Mouse (Mus musculus): Measurements from ENCODE around the gene Xrcc5. TPM values are rescaled to one million over a fixed set of nuclear protein-coding genes. Genes with fewer than 3 reads are reported as not detected.
A peak's percentile ranks its signal among the peaks of the same experiment; 100 is the strongest.

Xrcc5 gene
- total and polyA plus RNA-seq, 3 experiments: 53.4 to 83.5 (median 60.3) TPM

- DNase-seq (ENCODE audit: extremely low read depth): no peak
- H3K79me2 ChIP-seq (replicated peaks; ENCODE audit: control insufficient read depth, extremely low read depth, insufficient read depth, poor library complexity, severe bottlenecking): no peaks in the 10 kb centered on the region
- H3K9ac ChIP-seq (ENCODE audit: insufficient read depth, low read depth): no peak overlapping the region
- no peaks in the 10 kb centered on the region for H3K4me1 ChIP-seq (ENCODE audit: control insufficient read depth in 1 of 2, insufficient read depth in 2 of 2)
- no peak overlapping the region for H3K4me2 ChIP-seq (ENCODE audit: insufficient read depth, low read depth, poor library complexity, severe bottlenecking)
- dilution Hi-C loops (cut with MboI; ENCODE audit: extremely low pct_ligation_motif_present, extremely low pct_unique_long_range_greater_than_20kb, low sequenced_read_pairs) (no loop called here), in situ Hi-C loops (cut with MboI; ENCODE audit: low pct_ligation_motif_present, low pct_unique_long_range_greater_than_20kb, low sequenced_read_pairs) (no loop called here)
- H3K4me3 ChIP-seq (replicated peaks in 1 of 3; ENCODE audit: low read depth in 2 of 3, low read length in 2 of 3, poor library complexity in 1 of 3): no peak overlapping the region
- TF ChIP-seq USF1 (IDR thresholded peaks at IDR 0.05; ENCODE audit: low read depth, low read length): no peak
- TF ChIP-seq CTCF (conservative IDR thresholded peaks at IDR 0.05 in 1 of 2, IDR thresholded peaks at IDR 0.05 in 1 of 2; ENCODE audit: low read depth in 2 of 2, low read length in 2 of 2): peak in 1 of 2 experiments; percentile 25; a peak in 1 of 4 replicates
- no peak for TF ChIP-seq NELFE (IDR thresholded peaks at IDR 0.05; ENCODE audit: low read depth, low read length)
- H3K27ac ChIP-seq (ENCODE audit: insufficient read depth, low read depth): no peak overlapping the region
- no peaks in the 10 kb centered on the region for H3K27me3 ChIP-seq (replicated peaks)
- peaks cover 5% of the 10 kb centered on the region for H3K9me3 ChIP-seq (replicated peaks; ENCODE audit: low read length)
- H3K36me3 ChIP-seq (replicated peaks in 1 of 2; ENCODE audit: control insufficient read depth in 1 of 2, insufficient read depth in 1 of 2, low read length in 1 of 2): peaks cover 22 to 87% of the 10 kb centered on the region in 2 experiments
Observed at GRCm38 (mm10) chr1:72380544-72380943, 73.3 kb downstream of the Xrcc5 start.

DNA sequence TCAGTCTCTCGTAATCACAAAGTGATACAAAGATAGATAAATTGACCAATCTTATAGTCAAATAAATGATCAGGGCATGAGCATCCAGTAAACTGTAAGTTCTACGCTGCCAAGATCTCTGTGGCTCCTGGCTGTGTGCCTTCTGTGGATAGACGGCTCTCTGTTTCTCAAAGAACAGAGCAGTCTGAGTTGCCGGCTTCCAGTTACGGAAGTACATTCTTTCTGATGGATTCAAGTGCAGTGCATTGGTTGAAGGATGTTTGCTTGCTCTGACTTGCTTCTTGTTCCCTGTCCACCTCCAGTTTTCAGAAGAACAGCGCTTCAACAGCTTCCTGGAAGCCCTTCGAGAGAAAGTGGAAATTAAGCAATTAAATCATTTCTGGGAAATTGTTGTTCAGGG lies 75.8 kb downstream of the Xrcc5 start:
- no peak overlapping the region for H3K27ac ChIP-seq (ENCODE audit: insufficient read depth, low read depth)
- no peaks in the 10 kb centered on the region for H3K79me2 ChIP-seq (replicated peaks; ENCODE audit: control insufficient read depth, extremely low read depth, insufficient read depth, poor library complexity, severe bottlenecking)
- peaks cover 30 to 92% of the 10 kb centered on the region in 2 experiments for H3K36me3 ChIP-seq (replicated peaks in 1 of 2; ENCODE audit: control insufficient read depth in 1 of 2, insufficient read depth in 1 of 2, low read length in 1 of 2)
- in situ Hi-C loops (cut with MboI; ENCODE audit: low pct_ligation_motif_present, low pct_unique_long_range_greater_than_20kb, low sequenced_read_pairs): no loop called here
- H3K9ac ChIP-seq (ENCODE audit: insufficient read depth, low read depth): no peak overlapping the region
- no peaks in the 10 kb centered on the region for H3K27me3 ChIP-seq (replicated peaks)
- peaks cover 5% of the 10 kb centered on the region for H3K9me3 ChIP-seq (replicated peaks; ENCODE audit: low read length)
- TF ChIP-seq NELFE (IDR thresholded peaks at IDR 0.05; ENCODE audit: low read depth, low read length) (no peak), ELF1 (IDR thresholded peaks at IDR 0.05; ENCODE audit: low read depth, low read length) (no peak), USF1 (IDR thresholded peaks at IDR 0.05; ENCODE audit: low read depth, low read length) (no peak), BHLHE40 (IDR thresholded peaks at IDR 0.05; ENCODE audit: low read depth, low read length) (no peak), TCF12 (IDR thresholded peaks at IDR 0.05; ENCODE audit: low read depth, low read length) (no peak), JUN (IDR thresholded peaks at IDR 0.05; ENCODE audit: insufficient read depth, low read depth, low read length) (no peak), UBTF (IDR thresholded peaks at IDR 0.05; ENCODE audit: low read depth, low read length) (no peak), MXI1 (IDR thresholded peaks at IDR 0.05; ENCODE audit: low read depth, low read length) (no peak), ZKSCAN1 (IDR thresholded peaks at IDR 0.05; ENCODE audit: borderline replicate concordance, low read depth, low read length) (no peak), RAD21 (IDR thresholded peaks at IDR 0.05; ENCODE audit: low read depth, low read length) (no peak), E2F4 (IDR thresholded peaks at IDR 0.05; ENCODE audit: insufficient replicate concordance, low read depth, low read length) (no peak), MAX (IDR thresholded peaks at IDR 0.05; ENCODE audit: low read length) (no peak), JUND (conservative IDR thresholded peaks at IDR 0.05; ENCODE audit: low read depth, low read length) (no peak), ZC3H11A (IDR thresholded peaks at IDR 0.05; ENCODE audit: low read depth, low read length) (no peak), SMC3 (IDR thresholded peaks at IDR 0.05; ENCODE audit: low read depth, low read length) (no peak), RCOR1 (conservative IDR thresholded peaks at IDR 0.05; ENCODE audit: low read depth, low read length) (no peak), KAT2A (IDR thresholded peaks at IDR 0.05; ENCODE audit: insufficient replicate concordance, low read length) (no peak), ZMIZ1 (IDR thresholded peaks at IDR 0.05; ENCODE audit: low read depth, low read length) (no peak)
- no peak for DNase-seq (ENCODE audit: extremely low read depth)
- dilution Hi-C loops (cut with MboI; ENCODE audit: extremely low pct_ligation_motif_present, extremely low pct_unique_long_range_greater_than_20kb, low sequenced_read_pairs): no loop called here
- no peaks in the 10 kb centered on the region for H3K4me1 ChIP-seq (ENCODE audit: control insufficient read depth in 1 of 2, insufficient read depth in 2 of 2)
- H3K4me2 ChIP-seq (ENCODE audit: insufficient read depth, low read depth, poor library complexity, severe bottlenecking): no peak overlapping the region
- H3K4me3 ChIP-seq (replicated peaks in 1 of 3; ENCODE audit: low read depth in 2 of 3, low read length in 2 of 3, poor library complexity in 1 of 3): no peak overlapping the region
